In the genomic region with DNA sequence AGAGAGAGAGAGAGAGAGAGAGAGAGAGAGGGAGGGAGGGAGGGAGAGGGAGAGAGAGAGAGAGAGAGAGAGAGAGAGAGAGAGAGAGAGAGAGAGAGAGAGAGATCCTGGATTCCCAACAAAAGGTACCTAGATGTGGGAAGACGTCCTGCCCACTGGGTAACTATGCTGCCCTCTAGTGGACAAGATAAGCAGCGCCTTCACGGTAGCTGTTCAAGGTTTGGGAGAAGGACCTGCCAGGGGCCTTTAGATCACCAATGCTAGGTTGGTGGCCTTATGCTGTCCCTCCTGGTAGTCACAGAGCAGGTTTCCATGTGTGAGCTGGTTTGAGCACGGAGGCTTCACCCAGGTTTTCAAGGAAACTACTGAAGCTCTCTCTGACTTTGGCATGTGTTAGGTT, we compare ENCODE assay signal across 9 mouse cellular contexts. TPM values are rescaled to one million over a fixed set of nuclear protein-coding genes. Genes with fewer than 3 reads are reported as not detected.
DNase-seq lines count a peak whose midpoint lies in the region; ATAC-seq lines count a peak whose summit lies in the region.
"Had no signal": no experiment of that assay in that cellular context is flagged by ENCODE, and none has a peak within 500 bp of the region (broad histone marks: within the 10 kb centered on the region; RNA-seq: fewer than 3 reads in every experiment).

No protein-coding gene starts in this region.

- no peak overlapping the region for H3K4me3 ChIP-seq in heart, embryonic 10.5 days
- H3K4me3 ChIP-seq in embryonic facial prominence, embryonic 10.5 days: no peak overlapping the region
- H3K4me3 ChIP-seq: liver, embryonic 13.5 days had no signal

- no peaks in the 10 kb centered on the region for H3K9me3 ChIP-seq in heart, embryonic 10.5 days
- H3K9me3 ChIP-seq in embryonic facial prominence, embryonic 10.5 days: no peaks in the 10 kb centered on the region
- H3K9me3 ChIP-seq: liver, embryonic 13.5 days had no signal

- ATAC-seq in megakaryocyte, adult 5-6 weeks (ENCODE audit: poor library complexity, severe bottlenecking): peak; percentile 68; the same call in 1 of the 2 replicates

- no peaks in the 10 kb centered on the region for H3K36me3 ChIP-seq in heart, embryonic 10.5 days
- no peaks in the 10 kb centered on the region for H3K36me3 ChIP-seq in embryonic facial prominence, embryonic 10.5 days (replicated peaks)
- no peaks in the 10 kb centered on the region for H3K36me3 ChIP-seq in splenic B cell, adult 2 months (ENCODE audit: control insufficient read depth, insufficient read depth, low read length, poor library complexity, severe bottlenecking)
- H3K36me3 ChIP-seq: liver, embryonic 13.5 days had no signal

- peaks cover 22% of the 10 kb centered on the region for H3K4me1 ChIP-seq in heart, embryonic 10.5 days
- peaks cover 58% of the 10 kb centered on the region for H3K4me1 ChIP-seq in embryonic facial prominence, embryonic 10.5 days
- H3K4me1 ChIP-seq: liver, embryonic 13.5 days had no signal

- 7% methylated on average over 4 of the region's 4 CpGs for WGBS in heart, embryonic 10.5 days
- WGBS in embryonic facial prominence, embryonic 10.5 days: 3% methylated on average over 4 of the region's 4 CpGs

- no peak overlapping the region for H3K27ac ChIP-seq in heart, embryonic 10.5 days
- H3K27ac ChIP-seq in embryonic facial prominence, embryonic 10.5 days (replicated peaks): no peak overlapping the region
- H3K27ac ChIP-seq: liver, embryonic 13.5 days had no signal

- DNase-seq in heart, adult 18-20 months: peak; percentile 27 to 71
- no peak for DNase-seq in heart, embryonic 10.5 days (ENCODE audit: low spot score)
- peak; percentile 45 to 55 for DNase-seq in B cell, adult 2 months
- peak; percentile 72 for DNase-seq in adrenal gland, postnatal 10 days
- peak; percentile 78 for DNase-seq in embryonic facial prominence, embryonic 10.5 days (ENCODE audit: low spot score)
- peak; percentile 16 for DNase-seq in layer of hippocampus, adult 9-10 months (ENCODE audit: low spot score)
- DNase-seq in splenic B cell, adult 2 months (ENCODE audit: low read depth, low spot score): peak; percentile 61
- DNase-seq: liver, embryonic 13.5 days had no signal

- H3K27me3 ChIP-seq in heart, embryonic 10.5 days (ENCODE audit: insufficient read depth, poor library complexity, severe bottlenecking): peaks cover 89% of the 10 kb centered on the region
- H3K27me3 ChIP-seq in embryonic facial prominence, embryonic 10.5 days (replicated peaks; ENCODE audit: low read depth, poor library complexity, severe bottlenecking): peaks cover 83% of the 10 kb centered on the region
- H3K27me3 ChIP-seq in splenic B cell, adult 2 months (ENCODE audit: control insufficient read depth, insufficient read depth, low read length, poor library complexity, severe bottlenecking): no peaks in the 10 kb centered on the region

RNA-seq across cellular contexts. Expression of gene Ttc34, which starts 39.4 kb away (rescaled TPM):
- total RNA-seq in heart, adult 18-20 months (2021): under 1 TPM; 0.15 to 0.18 TPM
- polyA plus RNA-seq in heart, embryonic 10.5 days (2016; fragmentation: Nextera tagmentation; extraction: Ambion mirVana): 0.39 and 0.44 TPM in 2 replicates
- total RNA-seq in adrenal gland, postnatal 10 days (2021): under 1 TPM; 0.12 to 0.42 TPM
- polyA plus RNA-seq in embryonic facial prominence, embryonic 10.5 days (2016; fragmentation: Nextera tagmentation; extraction: Ambion mirVana): 0.25 and 0.45 TPM in 2 replicates
- not detected in 2 replicates for total RNA-seq in megakaryocyte, adult 5-6 weeks (2015)
- 0.07 TPM in 1 of 2 replicates, not detected in the other for total RNA-seq in megakaryocyte, adult 5-6 weeks (2017)
